Mouse (Mus musculus) CH12.LX (cell line): ENCODE data around the gene Sipa1l3. TPM values are rescaled to one million over a fixed set of nuclear protein-coding genes. Genes with fewer than 3 reads are reported as not detected.

Source experiments
- DNase-seq: peaks from one replicate; pipeline ENCODE4 v3.0.0-alpha.2; 2013; ENCODE audit errors: extremely low read depth
- H3K27ac ChIP-seq: 2 replicates; pipeline ENCODE4 v1.5.1; 2012; ENCODE audit warnings: low read depth, mild to moderate bottlenecking, control low read depth, moderate library complexity; ENCODE audit not compliant: insufficient read depth
- H3K27me3 ChIP-seq: replicated peaks from 2 replicates; pipeline ENCODE3; 2012; ENCODE audit warnings: inconsistent platforms
- H3K36me3 ChIP-seq, 2 experiments: replicated peaks in 1 of 2; 2 replicates each; pipeline versions ENCODE3 to v1.6.1; 2012; ENCODE audit warnings: inconsistent platforms in 1 of 2, low read length in 1 of 2, mild to moderate bottlenecking in 1 of 2, mixed read lengths in 1 of 2, moderate library complexity in 1 of 2; ENCODE audit not compliant: control insufficient read depth in 1 of 2, insufficient read depth in 1 of 2
- H3K4me1 ChIP-seq, 2 experiments: 2 replicates each; pipeline ENCODE4 v1.6.1; 2012; ENCODE audit warnings: inconsistent platforms in 1 of 2, moderate library complexity in 1 of 2; ENCODE audit not compliant: insufficient read depth in 2 of 2, control insufficient read depth in 1 of 2
- H3K4me2 ChIP-seq: 2 replicates; pipeline ENCODE4 v1.6.1; 2012; ENCODE audit warnings: low read depth, mild to moderate bottlenecking, control low read depth; ENCODE audit not compliant: poor library complexity, insufficient read depth, severe bottlenecking
- H3K4me3 ChIP-seq, 3 experiments: fragments of 150-350 bp in 1 of 3; sonication (generic) in 1 of 3; replicated peaks in 1 of 3; 2 replicates each; pipeline versions ENCODE3 to v1.5.1; 2011 to 2012; ENCODE audit warnings: low read depth in 2 of 3, low read length in 2 of 3, mild to moderate bottlenecking in 2 of 3, moderate library complexity in 2 of 3, control low read depth in 1 of 3, improper control_type of control experiment in 1 of 3, inconsistent platforms in 1 of 3, mixed read lengths in 1 of 3; ENCODE audit not compliant: poor library complexity in 1 of 3
- H3K79me2 ChIP-seq: replicated peaks from 2 replicates; pipeline ENCODE4 v1.6.1; 2012; ENCODE audit warnings: mild to moderate bottlenecking, moderate library complexity; ENCODE audit not compliant: control insufficient read depth, poor library complexity, insufficient read depth, severe bottlenecking; ENCODE audit errors: extremely low read depth
- H3K9ac ChIP-seq: 2 replicates; pipeline ENCODE4 v1.6.1; 2012; ENCODE audit warnings: low read depth, mild to moderate bottlenecking, control low read depth, moderate library complexity; ENCODE audit not compliant: insufficient read depth
- H3K9me3 ChIP-seq: replicated peaks from 2 replicates; pipeline ENCODE3; 2012; ENCODE audit warnings: low read length, inconsistent platforms, mixed read lengths
- BHLHE40 ChIP-seq: IDR thresholded peaks from 2 replicates; pipeline ENCODE4 v1.6.1; 2011; ENCODE audit warnings: mild to moderate bottlenecking, low read depth, low read length, improper control_type of control experiment
- CHD2 ChIP-seq: IDR thresholded peaks from 2 replicates; pipeline ENCODE4 v1.6.1; 2011; ENCODE audit warnings: low read length, improper control_type of control experiment
- CTCF ChIP-seq, 2 experiments: IDR thresholded peaks in 1 of 2; conservative IDR thresholded peaks in 1 of 2; 2 replicates each; pipeline ENCODE4 v1.5.1; 2011 to 2012; ENCODE audit warnings: low read depth in 2 of 2, low read length in 2 of 2, improper control_type of control experiment in 1 of 2, inconsistent platforms in 1 of 2, mild to moderate bottlenecking in 1 of 2, moderate library complexity in 1 of 2
- E2F4 ChIP-seq: IDR thresholded peaks from 2 replicates; pipeline ENCODE4 v1.6.1; 2011; ENCODE audit warnings: low read depth, low read length, improper control_type of control experiment; ENCODE audit not compliant: insufficient replicate concordance
- GABPA ChIP-seq: IDR thresholded peaks from 2 replicates; pipeline ENCODE4 v1.6.1; 2012; ENCODE audit warnings: low read depth, low read length, improper control_type of control experiment, inconsistent platforms; ENCODE audit not compliant: insufficient replicate concordance
- IRF4 ChIP-seq: IDR thresholded peaks from 2 replicates; pipeline ENCODE4 v1.6.1; 2014; ENCODE audit warnings: low read depth, mild to moderate bottlenecking, inconsistent platforms, low read length, improper control_type of control experiment
- JUND ChIP-seq: conservative IDR thresholded peaks from 2 replicates; pipeline ENCODE4 v1.6.1; 2011; ENCODE audit warnings: low read depth, low read length, improper control_type of control experiment
- MAZ ChIP-seq: IDR thresholded peaks from 2 replicates; pipeline ENCODE4 v1.6.1; 2012; ENCODE audit warnings: low read depth, mild to moderate bottlenecking, inconsistent platforms, low read length, improper control_type of control experiment, moderate library complexity
- MEF2A ChIP-seq: IDR thresholded peaks from 2 replicates; pipeline ENCODE4 v1.6.1; 2014; ENCODE audit warnings: low read depth, mild to moderate bottlenecking, inconsistent platforms, low read length, improper control_type of control experiment, borderline replicate concordance
- MXI1 ChIP-seq: IDR thresholded peaks from 2 replicates; pipeline ENCODE4 v1.6.1; 2011; ENCODE audit warnings: mild to moderate bottlenecking, low read depth, low read length, improper control_type of control experiment
- PAX5 ChIP-seq: IDR thresholded peaks from 2 replicates; pipeline ENCODE4 v1.6.1; 2012; ENCODE audit warnings: low read length, inconsistent platforms, mixed read lengths
- POLR2AphosphoS2 ChIP-seq: IDR thresholded peaks from 2 replicates; pipeline ENCODE4 v1.6.1; 2011; ENCODE audit warnings: low read depth, low read length, improper control_type of control experiment
- RAD21 ChIP-seq: IDR thresholded peaks from 2 replicates; pipeline ENCODE4 v1.6.1; 2011; ENCODE audit warnings: low read depth, mild to moderate bottlenecking, low read length, improper control_type of control experiment, moderate library complexity
- RCOR1 ChIP-seq: conservative IDR thresholded peaks from 2 replicates; pipeline ENCODE4 v1.6.1; 2012; ENCODE audit warnings: low read depth, mild to moderate bottlenecking, inconsistent platforms, low read length, improper control_type of control experiment
- SMC3 ChIP-seq: IDR thresholded peaks from 2 replicates; pipeline ENCODE4 v1.6.1; 2011; ENCODE audit warnings: low read depth, low read length, improper control_type of control experiment
- TBP ChIP-seq: conservative IDR thresholded peaks from 2 replicates; pipeline ENCODE4 v1.6.1; 2011; ENCODE audit warnings: low read depth, low read length, improper control_type of control experiment
- TCF12 ChIP-seq: IDR thresholded peaks from 2 replicates; pipeline ENCODE4 v1.6.1; 2014; ENCODE audit warnings: low read depth, mild to moderate bottlenecking, inconsistent platforms, low read length, improper control_type of control experiment
- USF2 ChIP-seq: conservative IDR thresholded peaks from 2 replicates; pipeline ENCODE4 v1.6.1; 2011; ENCODE audit warnings: low read depth, low read length, improper control_type of control experiment
- ZMIZ1 ChIP-seq: IDR thresholded peaks from 2 replicates; pipeline ENCODE4 v1.6.1; 2012; ENCODE audit warnings: low read depth, mild to moderate bottlenecking, inconsistent platforms, low read length, improper control_type of control experiment
- dilution Hi-C: fragments of 300-500 bp; cut with MboI; formaldehyde crosslinking; loops from 2 replicates; pipeline ENCODE4 v1.14.3; 2020; ENCODE audit warnings: low sequenced_read_pairs; ENCODE audit not compliant: extremely low pct_unique_long_range_greater_than_20kb, extremely low pct_ligation_motif_present
- in situ Hi-C: fragments of 300-500 bp; cut with MboI; formaldehyde crosslinking; loops from 3 replicates; pipeline ENCODE4 v1.14.3; 2019; ENCODE audit warnings: low sequenced_read_pairs, low pct_ligation_motif_present, low pct_unique_long_range_greater_than_20kb, mixed read lengths
- polyA plus RNA-seq: library from polyadenylated mRNA; unstranded; fragments of >175 nt; gene quantifications from 2 replicates; pipeline ENCODE4 v1.2.1, GENCODE M21; 2012; ENCODE audit warnings: low read depth; ENCODE audit not compliant: insufficient read length
- total RNA-seq, 2 experiments: library from RNA; depleted of rRNA; stranded (reverse); fragments of 300-350 nt in 1 of 2; fragments of >200 nt in 1 of 2; gene quantifications; 2 replicates each; pipeline ENCODE4 v1.2.3; 2012 to 2014

Sipa1l3 gene
- total and polyA plus RNA-seq, 3 experiments = 1.6 to 8.8 (median 5.9) TPM

- Histone ChIP-seq H3K27ac (no peak overlapping the region), H3K4me1 (peaks cover 0 to 18% of the 10 kb centered on the region in 2 experiments; a peak in 2 of 4 replicates), H3K36me3 (peaks cover 3 to 25% of the 10 kb centered on the region in 2 experiments), H3K4me2 (no peak overlapping the region), H3K9me3 (peaks cover 5% of the 10 kb centered on the region), H3K4me3 (no peak overlapping the region), H3K9ac (no peak overlapping the region), H3K79me2 (no peaks in the 10 kb centered on the region), H3K27me3 (no peaks in the 10 kb centered on the region)
- DNase-seq = no peak
- TF ChIP-seq USF2 (no peak), TCF12 (no peak), IRF4 (no peak), TBP (no peak), POLR2AphosphoS2 (no peak)
- in situ Hi-C loops = no loop called here
- dilution Hi-C loops = no loop called here
These were observed 116.4 kb downstream of the Sipa1l3 start for GRCm38 (mm10) chr7:29402015-29402414.

- Histone ChIP-seq H3K36me3 (peaks cover 10 to 37% of the 10 kb centered on the region in 2 experiments), H3K4me2 (no peak overlapping the region), H3K79me2 (no peaks in the 10 kb centered on the region), H3K27me3 (no peaks in the 10 kb centered on the region), H3K4me1 (peaks cover 0 to 10% of the 10 kb centered on the region in 2 experiments; a peak in 1 of 4 replicates), H3K4me3 (no peak overlapping the region)
- dilution Hi-C loops (no loop called here), in situ Hi-C loops (no loop called here)
- DNase-seq = no peak
- TF ChIP-seq PAX5 (no peak), RAD21 (no peak), RCOR1 (no peak), IRF4 (no peak), MAZ (no peak), POLR2AphosphoS2 (no peak), CHD2 (no peak), MXI1 (no peak), MEF2A (no peak), SMC3 (no peak), BHLHE40 (no peak), JUND (no peak), GABPA (no peak), E2F4 (no peak), CTCF (conservative IDR thresholded peaks at IDR 0.05 in 1 of 2, IDR thresholded peaks at IDR 0.05 in 1 of 2; ENCODE audit: low read depth in 2 of 2, low read length in 2 of 2) (no peak), TBP (no peak), ZMIZ1 (no peak)
- TF ChIP-seq, all 38 proteins: peak for 0
- H3K9me3 ChIP-seq = peaks cover 5% of the 10 kb centered on the region
- no peak overlapping the region for H3K27ac ChIP-seq
- H3K9ac ChIP-seq = no peak overlapping the region
These were observed 118.0 kb downstream of the Sipa1l3 start for GRCm38 (mm10) chr7:29400451-29400850.
